Mouse (Mus musculus) heart, embryonic 13.5 days (tissue): ENCODE data around the gene Olfm2. TPM values are rescaled to one million over a fixed set of nuclear protein-coding genes. Genes with fewer than 3 reads are reported as not detected.

Experiments
- ATAC-seq: fragments of 200-750 bp; cut with Nextera tagmentation; 2 replicates; pipeline ENCODE4 v1.8.0; 2017; ENCODE audit warnings: moderate TSS enrichment; ENCODE audit not compliant: insufficient number of reproducible peaks, low FRiP score, low TSS enrichment; ENCODE audit errors: extremely low read depth
- H3K27ac ChIP-seq: fragments of 300-500 bp; sonication (generic); replicated peaks from 2 replicates; pipeline ENCODE4 v1.5.1; 2015; ENCODE audit warnings: moderate library complexity, mild to moderate bottlenecking, inconsistent platforms
- H3K27me3 ChIP-seq: fragments of 300-500 bp; sonication (generic); replicated peaks from 2 replicates; pipeline ENCODE4 v1.6.1; 2015; ENCODE audit warnings: mild to moderate bottlenecking, inconsistent platforms
- H3K36me3 ChIP-seq: fragments of 300-500 bp; sonication (generic); 2 replicates; pipeline ENCODE4 v1.6.1; 2015; ENCODE audit warnings: mild to moderate bottlenecking, inconsistent platforms
- H3K4me1 ChIP-seq: fragments of 300-500 bp; sonication (generic); 2 replicates; pipeline ENCODE4 v1.6.1; 2015; ENCODE audit warnings: inconsistent platforms
- H3K4me2 ChIP-seq: fragments of 300-500 bp; sonication (generic); 2 replicates; pipeline ENCODE4 v1.6.1; 2015; ENCODE audit warnings: inconsistent platforms, mild to moderate bottlenecking, moderate library complexity
- H3K4me3 ChIP-seq: fragments of 300-500 bp; sonication (generic); 2 replicates; pipeline ENCODE4 v1.5.1; 2015; ENCODE audit warnings: moderate library complexity, mild to moderate bottlenecking, inconsistent platforms
- H3K9ac ChIP-seq: fragments of 300-500 bp; sonication (generic); 2 replicates; pipeline ENCODE4 v1.6.1; 2015; ENCODE audit warnings: inconsistent platforms, mild to moderate bottlenecking, moderate library complexity
- H3K9me3 ChIP-seq: fragments of 300-500 bp; sonication (generic); 2 replicates; pipeline ENCODE4 v1.6.1; 2016; ENCODE audit warnings: inconsistent platforms
- WGBS: fragments of 180-500 bp; shearing (Covaris S2); methylation state at CpG from one replicate; pipeline ENCODE4 v1.1.7; 2015; ENCODE audit warnings: mixed read lengths; 5-methylcytosine and 5-hydroxymethylcytosine counted together
- polyA plus RNA-seq: library from polyadenylated mRNA; unstranded; fragments of >200 nt; fragmentation: Nextera tagmentation; extraction: Ambion mirVana; gene quantifications from 2 replicates; pipeline ENCODE4 v1.2.1, GENCODE M21; 2015

Olfm2 gene
- polyA plus RNA-seq, 1 experiment from 2014 or later, result 0.79 TPM

DNA sequence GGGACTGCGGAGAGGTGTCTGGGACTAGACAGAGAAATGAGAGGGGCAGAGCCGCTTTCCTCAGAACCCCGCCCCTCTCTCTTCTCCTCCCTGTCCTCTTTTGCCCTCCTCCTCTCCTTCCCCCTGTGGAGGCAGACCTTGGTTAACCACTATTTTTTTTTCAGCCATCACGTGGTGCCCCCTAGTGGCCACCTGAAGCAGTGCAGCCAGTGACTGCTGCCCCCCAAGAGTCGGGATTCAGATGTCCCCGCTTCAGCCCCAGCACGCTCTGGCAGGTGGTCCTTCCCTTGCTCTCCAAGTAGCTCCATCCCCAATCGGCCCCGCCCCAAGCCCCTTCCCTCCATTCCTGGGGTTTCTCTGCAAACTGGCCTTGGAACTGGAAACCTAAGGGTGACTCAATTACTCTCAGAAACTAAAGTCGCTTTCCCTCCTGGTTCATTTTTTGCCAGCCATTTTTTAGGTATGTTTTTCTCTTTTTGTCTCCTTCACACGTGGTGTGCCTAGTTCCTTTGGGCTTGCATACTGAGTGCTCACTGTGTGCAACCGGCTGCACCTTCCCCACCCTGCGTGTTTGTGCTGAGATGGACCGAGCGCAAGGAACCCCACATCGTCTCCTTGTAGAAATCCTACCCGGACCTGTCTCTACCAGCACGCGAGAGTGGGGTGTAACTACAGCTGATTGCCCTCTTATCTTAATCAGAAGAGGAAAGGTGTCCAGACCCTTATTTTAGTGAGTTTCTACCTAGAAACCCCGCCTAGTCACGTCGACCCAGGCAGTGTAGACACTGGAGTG is 2.0 kb downstream of the Olfm2 start:
- Histone ChIP-seq H3K4me3 (no peak overlapping the region), H3K9me3 (no peaks in the 10 kb centered on the region), H3K9ac (no peak overlapping the region), H3K36me3 (no peaks in the 10 kb centered on the region), H3K27me3 (peaks cover 94% of the 10 kb centered on the region), H3K4me2 (no peak overlapping the region), H3K27ac (no peak overlapping the region), H3K4me1 (peaks cover 12% of the 10 kb centered on the region)
- WGBS, result 12% methylated on average over 22 of the region's 22 CpGs
- ATAC-seq, result no peak

DNA sequence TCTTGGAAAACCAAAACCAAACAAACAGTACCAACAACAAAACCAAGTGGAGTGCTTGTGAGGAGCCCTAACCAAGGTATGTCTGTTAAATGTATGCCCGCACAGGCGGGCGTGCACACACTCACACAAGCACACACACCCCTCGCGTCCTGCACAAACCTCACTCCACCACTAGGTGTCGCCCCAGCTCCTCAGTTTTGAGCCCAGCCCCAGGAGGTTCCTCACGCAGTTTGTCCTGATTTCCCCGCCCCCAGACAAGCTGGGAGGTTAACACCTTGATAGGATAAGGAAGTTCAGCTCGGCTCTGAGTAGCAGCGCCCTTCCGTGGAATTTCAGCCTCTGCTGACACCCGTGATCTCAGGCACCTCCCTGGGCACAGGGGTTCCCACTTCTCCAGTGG is 5.7 kb downstream of the Olfm2 start:
- WGBS, result 1% methylated on average over 12 of the region's 12 CpGs
- no peaks in the 10 kb centered on the region for H3K36me3 ChIP-seq

DNA sequence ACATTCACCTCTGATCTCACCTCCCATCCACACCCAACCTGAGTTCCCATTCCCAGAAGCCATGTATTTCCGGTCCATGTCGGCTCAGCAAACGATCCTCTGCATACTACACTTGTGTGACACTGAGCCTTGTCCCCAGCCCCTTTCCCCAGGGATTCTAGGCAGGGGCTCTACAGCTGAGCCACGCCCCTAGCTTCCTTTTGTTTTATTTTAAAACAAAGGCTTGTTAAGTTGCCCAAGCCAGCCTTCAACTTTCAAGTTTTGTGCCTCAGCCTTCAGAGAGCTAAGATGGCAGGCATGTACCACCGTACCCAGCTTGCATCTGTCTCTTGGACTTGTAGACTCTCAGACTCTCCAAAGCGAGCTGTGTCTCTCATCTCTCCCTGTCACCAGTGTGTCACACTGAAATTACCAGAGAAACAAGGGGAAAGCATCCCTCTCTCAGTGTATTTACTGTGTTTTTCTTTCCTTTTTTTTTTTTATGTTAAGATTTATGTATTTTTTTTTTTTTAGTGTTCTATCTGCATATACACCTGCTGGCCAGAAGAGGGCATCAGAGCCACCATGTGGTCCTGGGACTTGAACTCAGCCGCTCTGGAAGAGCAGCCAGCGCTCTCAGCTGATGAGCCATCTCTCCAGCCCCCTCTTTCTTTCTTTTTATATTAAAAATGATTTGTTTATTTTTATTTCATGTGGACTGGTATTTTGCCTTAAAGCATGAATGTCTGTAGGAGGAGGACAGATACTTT is 7.7 kb downstream of the Olfm2 start:
- no peak overlapping the region for H3K27ac ChIP-seq
- H3K27me3 ChIP-seq, result peaks cover 50% of the 10 kb centered on the region
- no peak for ATAC-seq
- peaks cover 8% of the 10 kb centered on the region for H3K4me1 ChIP-seq
- H3K4me2 ChIP-seq, result no peak overlapping the region
- H3K9me3 ChIP-seq, result no peaks in the 10 kb centered on the region
- WGBS, result 38% methylated on average over 8 of the region's 8 CpGs
- H3K9ac ChIP-seq, result no peak overlapping the region
- no peaks in the 10 kb centered on the region for H3K36me3 ChIP-seq
- H3K4me3 ChIP-seq, result no peak overlapping the region

More for the DNA sequence above, 5.7 kb downstream of the Olfm2 start:
- Histone ChIP-seq H3K27ac (no peak overlapping the region), H3K4me1 (peaks cover 4% of the 10 kb centered on the region), H3K27me3 (peaks cover 62% of the 10 kb centered on the region), H3K9ac (no peak overlapping the region), H3K9me3 (no peaks in the 10 kb centered on the region), H3K4me2 (peak overlapping the region; percentile 53), H3K4me3 (peak overlapping the region; percentile 17; the same call in 1 of the 2 replicates)
- ATAC-seq, result peak; percentile 51

DNA sequence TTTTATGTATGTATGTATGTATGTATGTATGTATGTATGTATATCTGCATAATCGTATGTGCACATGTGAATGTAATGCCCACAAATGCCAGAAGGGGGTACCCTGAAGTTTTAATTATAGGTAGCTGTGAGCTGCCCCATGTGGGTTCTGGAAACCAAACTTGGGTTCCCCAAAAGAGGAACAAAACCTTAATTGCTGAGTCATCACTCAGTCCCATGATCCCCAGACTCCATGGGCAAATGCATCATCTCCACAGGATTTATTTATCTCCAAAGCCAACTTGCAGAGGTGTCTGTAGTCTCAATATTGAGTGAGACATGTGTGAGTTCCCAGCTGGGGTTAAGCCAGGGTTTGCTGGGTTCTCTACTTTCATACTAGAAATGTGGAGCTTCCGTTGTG is 8.9 kb downstream of the Olfm2 start:
- no peak overlapping the region for H3K4me2 ChIP-seq
- H3K9ac ChIP-seq, result no peak overlapping the region
- H3K9me3 ChIP-seq, result no peaks in the 10 kb centered on the region
- 83% methylated on average over 2 of the region's 2 CpGs for WGBS
- ATAC-seq, result no peak
- H3K4me3 ChIP-seq, result no peak overlapping the region
- H3K4me1 ChIP-seq, result peaks cover 8% of the 10 kb centered on the region
- peaks cover 48% of the 10 kb centered on the region for H3K27me3 ChIP-seq
- H3K36me3 ChIP-seq, result no peaks in the 10 kb centered on the region
- no peak overlapping the region for H3K27ac ChIP-seq

DNA sequence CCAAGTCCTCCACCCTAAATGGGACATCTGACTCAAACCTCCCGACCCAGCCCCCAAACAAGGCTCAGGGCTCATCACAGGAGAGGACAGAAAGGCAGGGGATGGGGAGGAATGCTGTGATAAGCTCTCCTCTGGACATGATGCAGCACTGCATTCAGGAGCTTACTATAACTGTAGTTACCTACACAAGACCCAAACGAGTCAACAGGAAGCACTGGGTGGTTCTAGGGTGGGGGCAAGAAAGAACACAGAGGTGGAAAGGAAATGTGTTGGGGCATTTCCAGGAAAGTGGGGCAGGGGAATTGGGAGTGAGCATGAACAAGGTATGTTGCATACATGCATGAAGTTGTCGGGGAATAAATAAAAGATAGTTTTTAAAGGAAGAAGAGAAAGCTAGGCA is 11.5 kb downstream of the Olfm2 start:
- no peak overlapping the region for H3K4me2 ChIP-seq
- no peak overlapping the region for H3K4me3 ChIP-seq
- ATAC-seq, result no peak
- no peaks in the 10 kb centered on the region for H3K9me3 ChIP-seq
- no peak overlapping the region for H3K9ac ChIP-seq
- no peak overlapping the region for H3K27ac ChIP-seq
- H3K4me1 ChIP-seq, result 0 out of 2 replicates have a peak, but pooled peaks cover 4% of the 10 kb centered on the region
- peaks cover 52% of the 10 kb centered on the region for H3K27me3 ChIP-seq
- 48% methylated on average over 3 of the region's 3 CpGs for WGBS
- no peaks in the 10 kb centered on the region for H3K36me3 ChIP-seq

DNA sequence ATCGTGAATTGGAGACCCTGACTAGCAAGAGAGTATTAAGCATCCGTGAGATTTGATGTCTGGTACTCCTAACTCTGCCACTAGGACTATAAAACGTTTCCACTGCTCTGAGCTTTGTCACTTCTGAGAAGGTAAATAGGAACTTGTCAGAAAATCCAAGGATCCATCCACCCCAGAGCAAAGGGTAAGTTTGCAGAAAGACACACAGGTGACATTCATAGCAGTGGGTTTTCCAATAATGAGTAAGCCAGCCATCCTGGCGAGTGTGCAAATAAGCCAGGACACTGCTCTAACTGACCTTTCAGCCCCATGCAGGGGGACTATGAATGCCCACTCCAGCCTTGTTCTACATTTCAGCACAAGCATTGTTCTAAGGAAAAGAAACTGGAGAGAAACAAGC is 14.4 kb downstream of the Olfm2 start:
- H3K27me3 ChIP-seq, result peaks cover 71% of the 10 kb centered on the region
- H3K4me2 ChIP-seq, result no peak overlapping the region
- WGBS, result 55% methylated on average over 4 of the region's 4 CpGs
- H3K4me1 ChIP-seq, result peaks cover 15% of the 10 kb centered on the region
- H3K9me3 ChIP-seq, result no peaks in the 10 kb centered on the region
- no peak overlapping the region for H3K27ac ChIP-seq
- no peaks in the 10 kb centered on the region for H3K36me3 ChIP-seq
- no peak for ATAC-seq
- H3K4me3 ChIP-seq, result no peak overlapping the region
- H3K9ac ChIP-seq, result no peak overlapping the region

DNA sequence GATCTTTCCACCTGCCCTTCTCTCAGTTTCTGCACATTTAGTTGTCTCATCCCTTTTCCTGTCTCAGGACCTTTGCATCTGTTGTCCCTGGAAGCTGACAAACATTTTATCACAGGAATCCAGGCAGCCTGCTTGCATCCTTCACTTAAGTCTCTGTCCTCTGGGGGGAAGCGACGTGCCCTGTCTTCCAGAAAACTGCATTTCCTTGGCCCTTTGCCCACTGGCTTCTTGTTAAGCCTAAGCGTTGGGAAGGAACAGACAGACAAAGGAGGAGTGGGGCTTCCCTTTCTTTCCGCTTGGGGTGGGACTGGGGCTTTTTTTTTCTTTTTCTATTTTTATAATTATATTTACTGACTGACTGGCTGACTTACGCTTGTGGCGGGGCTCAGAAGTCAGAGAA is 16.7 kb downstream of the Olfm2 start:
- no peaks in the 10 kb centered on the region for H3K36me3 ChIP-seq
- no peak overlapping the region for H3K9ac ChIP-seq
- H3K4me3 ChIP-seq, result no peak overlapping the region
- peaks cover 91% of the 10 kb centered on the region for H3K27me3 ChIP-seq
- WGBS, result 40% methylated on average over 6 of the region's 6 CpGs
- no peak for ATAC-seq
- H3K27ac ChIP-seq, result no peak overlapping the region
- no peak overlapping the region for H3K4me2 ChIP-seq
- H3K4me1 ChIP-seq, result peaks cover 20% of the 10 kb centered on the region
- H3K9me3 ChIP-seq, result no peaks in the 10 kb centered on the region

DNA sequence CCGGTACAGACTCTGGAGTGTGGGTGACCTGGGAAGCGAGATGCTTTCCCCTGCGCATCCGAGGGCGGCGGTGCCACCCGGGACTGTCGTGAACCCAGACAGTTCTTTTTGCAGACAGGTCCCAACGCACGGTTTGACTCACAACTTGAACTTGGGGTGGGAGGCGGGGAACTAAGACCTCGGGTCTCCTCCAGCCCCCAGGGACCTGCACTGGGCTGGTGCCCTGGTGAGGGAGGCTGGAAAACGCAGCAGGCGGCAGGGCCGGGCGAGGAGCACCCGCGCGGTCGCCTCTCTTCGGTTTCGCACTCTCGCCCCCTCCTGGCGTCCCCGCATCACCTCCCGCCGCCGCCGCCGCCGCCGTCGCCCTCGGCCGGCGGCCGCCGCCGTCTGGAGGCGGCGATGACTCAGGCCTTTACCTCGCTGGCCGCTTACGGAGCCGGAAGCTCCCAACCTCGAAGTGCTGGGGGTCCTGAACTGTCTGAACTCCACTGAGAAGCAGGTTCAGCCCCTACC is 18.5 kb downstream of the Olfm2 start:
- H3K27me3 ChIP-seq, result peaks cover 97% of the 10 kb centered on the region
- no peaks in the 10 kb centered on the region for H3K9me3 ChIP-seq
- ATAC-seq, result no peak; the same call in 1 of the 2 replicates
- no peak overlapping the region for H3K27ac ChIP-seq
- H3K36me3 ChIP-seq, result no peaks in the 10 kb centered on the region
- peak overlapping the region; percentile 59 for H3K4me3 ChIP-seq
- under 1% methylated on average over 43 of the region's 46 CpGs for WGBS
- peaks cover 20% of the 10 kb centered on the region for H3K4me1 ChIP-seq
- H3K9ac ChIP-seq, result peak overlapping the region; percentile 75
- H3K4me2 ChIP-seq, result peak overlapping the region; percentile 97

DNA sequence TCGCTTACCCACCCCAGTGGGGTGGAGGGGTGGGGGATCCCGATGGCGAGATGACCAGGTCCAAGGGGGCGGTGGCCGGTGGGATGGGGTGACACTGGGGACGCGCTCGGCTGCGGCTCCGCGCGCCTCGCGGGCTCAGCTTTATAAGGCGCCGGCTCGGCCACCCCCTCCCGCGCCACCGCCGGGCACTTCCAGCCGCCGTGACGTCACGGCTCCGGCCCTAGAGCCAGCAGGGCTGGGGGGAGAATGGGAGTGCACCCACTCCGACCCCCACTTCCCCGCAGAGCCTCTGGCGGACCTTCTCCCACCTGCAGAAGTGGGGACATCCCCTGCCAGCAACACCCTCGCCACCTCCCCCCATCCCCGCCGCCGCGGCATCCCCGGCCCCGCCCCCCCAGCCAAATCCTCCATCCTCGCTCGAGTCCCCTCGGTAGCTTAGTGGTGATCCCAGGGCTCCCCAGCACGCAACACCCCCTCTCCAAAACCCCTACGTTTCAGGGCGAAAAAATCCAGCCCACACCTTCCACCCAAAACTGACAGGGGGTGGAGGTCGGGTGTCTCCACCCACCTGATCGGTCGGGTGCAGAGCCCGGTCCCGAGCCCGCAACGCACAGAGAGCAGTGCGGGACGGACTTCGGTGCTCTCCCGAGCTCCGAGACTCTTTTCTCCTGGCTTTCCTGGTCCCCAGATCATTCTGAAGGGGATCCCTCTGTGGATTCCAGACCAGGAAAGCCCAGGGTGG is 19.1 kb downstream of the Olfm2 start:
- Histone ChIP-seq H3K9me3 (no peaks in the 10 kb centered on the region), H3K27me3 (peaks cover 94% of the 10 kb centered on the region), H3K4me2 (peak overlapping the region; percentile 97), H3K9ac (peak overlapping the region; percentile 75), H3K27ac (no peak overlapping the region), H3K36me3 (no peaks in the 10 kb centered on the region), H3K4me1 (peaks cover 20% of the 10 kb centered on the region), H3K4me3 (peak overlapping the region; percentile 59)
- ATAC-seq, result peak; percentile 34; the same call in 1 of the 2 replicates
- WGBS, result 0% methylated on average over 49 of the region's 54 CpGs

DNA sequence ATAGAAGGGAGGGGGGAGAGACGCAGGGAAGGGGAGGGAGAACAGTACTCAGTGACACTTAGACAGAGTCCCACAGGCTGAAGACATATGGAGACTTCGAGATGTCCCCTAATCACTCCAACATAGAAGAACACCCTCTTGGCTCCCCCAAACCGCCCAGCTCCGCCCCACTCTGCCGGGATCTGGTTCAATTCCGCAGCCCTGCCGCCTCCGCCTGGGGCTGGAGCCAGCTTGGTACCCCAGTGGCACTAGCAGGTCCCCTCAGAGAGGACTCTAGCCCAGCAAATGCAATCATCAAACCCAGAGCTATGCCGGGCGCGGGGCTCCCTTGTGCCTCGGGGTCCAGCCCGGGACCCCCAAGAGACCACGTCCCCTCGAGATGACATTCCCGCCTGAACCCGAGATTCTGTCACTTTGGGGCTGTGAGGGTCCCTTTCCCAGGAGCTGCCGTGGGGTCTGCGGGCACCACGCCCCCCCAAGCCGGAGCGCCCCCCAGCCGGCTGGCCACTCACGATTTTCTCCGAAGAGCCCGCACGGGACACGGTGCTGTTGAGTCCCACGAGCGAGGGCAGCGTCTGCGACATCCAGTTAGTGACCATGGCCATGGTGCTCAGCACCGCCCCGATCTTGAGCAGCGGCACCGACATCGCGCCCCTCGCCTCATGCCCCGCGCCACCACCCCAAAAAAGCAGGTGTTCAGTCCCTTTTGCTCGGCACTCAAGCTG is 19.9 kb downstream of the Olfm2 start:
- Histone ChIP-seq H3K27me3 (peaks cover 87% of the 10 kb centered on the region), H3K4me2 (peak overlapping the region; percentile 97), H3K4me3 (peak overlapping the region; percentile 59), H3K4me1 (peaks cover 20% of the 10 kb centered on the region), H3K9me3 (no peaks in the 10 kb centered on the region), H3K9ac (peak overlapping the region; percentile 75), H3K27ac (no peak overlapping the region), H3K36me3 (no peaks in the 10 kb centered on the region)
- WGBS, result 2% methylated on average over 41 of the region's 42 CpGs
- no peak for ATAC-seq
